Mouse (Mus musculus) 416B (cell line): ENCODE results near the gene Fezf1.

ENCODE experiments used
- DNase-seq: peaks from one replicate; pipeline ENCODE4 v3.0.0; 2011; ENCODE audit warnings: low read depth

The Fezf1 gene

GRCm38 (mm10) chr6:23248313-23249052 lies at the start of gene Fezf1:
TSS of gene Fezf1 (minus strand) at chr6:23248362.
- DNase-seq: no peak

- DNase-seq: no peak
Measured at GRCm38 (mm10) chr6:23294685-23295084, 46.5 kb upstream of the Fezf1 start.

DNA sequence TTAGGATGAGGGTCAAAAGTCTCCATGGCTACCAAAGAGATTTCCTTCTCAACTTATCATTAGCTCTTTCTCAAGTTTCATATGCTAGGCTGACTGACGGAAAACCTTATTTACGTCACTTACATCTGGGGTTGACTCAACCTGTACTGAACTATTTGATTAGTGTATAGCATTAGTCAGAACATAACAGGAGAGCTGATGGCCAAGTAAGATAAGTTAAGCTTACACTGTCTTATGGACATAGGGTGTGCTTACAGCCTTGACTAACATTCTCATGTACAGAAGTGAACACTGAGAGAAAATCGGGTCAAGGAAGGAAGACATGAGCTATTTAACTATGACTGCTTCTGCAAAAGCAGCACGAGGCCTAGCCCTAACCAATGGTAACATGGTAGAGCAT lies 40.6 kb upstream of the Fezf1 start:
- no peak for DNase-seq

GRCm38 (mm10) chr6:23281514-23281820 lies 33.3 kb upstream of the Fezf1 start:
- no peak for DNase-seq

DNA sequence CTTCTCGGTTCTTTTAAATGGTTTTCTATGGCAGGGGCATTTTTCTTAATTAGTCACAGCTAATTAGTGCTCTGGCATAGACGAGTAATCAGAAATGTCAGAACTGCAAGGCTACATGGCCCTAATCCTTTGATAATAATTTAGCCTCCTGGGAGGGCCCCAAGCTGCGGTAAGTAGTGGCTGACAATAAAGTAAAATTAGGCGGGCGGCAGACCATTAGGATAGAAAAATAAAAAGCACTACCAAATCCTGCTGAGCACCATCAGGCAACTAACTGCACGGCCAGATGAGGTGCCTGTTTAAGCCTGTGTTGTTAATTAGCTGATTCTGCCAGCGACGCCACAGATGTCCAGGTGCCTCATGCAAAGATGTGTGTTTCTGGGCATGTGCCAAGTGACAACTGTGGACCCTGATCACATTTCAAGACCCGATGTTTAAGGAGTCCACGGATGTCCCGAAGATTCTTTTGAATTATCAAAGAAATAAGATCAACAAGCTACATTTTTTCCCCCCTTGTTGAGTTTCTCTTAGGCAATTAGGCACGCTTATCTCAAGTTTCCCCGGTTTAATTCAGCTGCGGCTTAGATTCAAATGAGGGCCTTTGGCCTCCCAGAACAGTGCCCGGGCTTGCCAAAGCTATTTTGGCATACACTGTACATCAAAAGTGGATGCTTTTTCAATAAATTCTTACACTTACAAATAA lies 32.8 kb upstream of the Fezf1 start:
- no peak for DNase-seq

GRCm38 (mm10) chr6:23273483-23273882 lies 25.3 kb upstream of the Fezf1 start:
- no peak for DNase-seq

GRCm38 (mm10) chr6:23272979-23273378 lies 24.8 kb upstream of the Fezf1 start:
- no peak for DNase-seq

- no peak for DNase-seq
Measured at GRCm38 (mm10) chr6:23272542-23272941, 24.4 kb upstream of the Fezf1 start.

DNA sequence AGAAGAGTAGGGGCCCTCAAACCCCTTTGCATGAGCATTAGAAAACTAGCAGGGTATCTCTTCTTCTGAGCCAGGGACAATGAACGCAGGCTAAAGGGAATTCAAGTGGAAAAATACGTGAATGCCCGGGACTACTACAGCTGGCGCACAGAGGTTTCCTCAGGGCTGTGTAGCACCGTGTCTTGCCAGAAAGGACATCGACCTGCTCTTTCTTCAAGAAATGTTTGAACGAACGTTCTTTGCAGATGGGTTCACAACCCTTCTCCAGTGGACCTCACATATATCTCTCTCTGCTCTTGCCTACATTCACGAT lies 12.5 kb upstream of the Fezf1 start:
- DNase-seq: no peak

DNA sequence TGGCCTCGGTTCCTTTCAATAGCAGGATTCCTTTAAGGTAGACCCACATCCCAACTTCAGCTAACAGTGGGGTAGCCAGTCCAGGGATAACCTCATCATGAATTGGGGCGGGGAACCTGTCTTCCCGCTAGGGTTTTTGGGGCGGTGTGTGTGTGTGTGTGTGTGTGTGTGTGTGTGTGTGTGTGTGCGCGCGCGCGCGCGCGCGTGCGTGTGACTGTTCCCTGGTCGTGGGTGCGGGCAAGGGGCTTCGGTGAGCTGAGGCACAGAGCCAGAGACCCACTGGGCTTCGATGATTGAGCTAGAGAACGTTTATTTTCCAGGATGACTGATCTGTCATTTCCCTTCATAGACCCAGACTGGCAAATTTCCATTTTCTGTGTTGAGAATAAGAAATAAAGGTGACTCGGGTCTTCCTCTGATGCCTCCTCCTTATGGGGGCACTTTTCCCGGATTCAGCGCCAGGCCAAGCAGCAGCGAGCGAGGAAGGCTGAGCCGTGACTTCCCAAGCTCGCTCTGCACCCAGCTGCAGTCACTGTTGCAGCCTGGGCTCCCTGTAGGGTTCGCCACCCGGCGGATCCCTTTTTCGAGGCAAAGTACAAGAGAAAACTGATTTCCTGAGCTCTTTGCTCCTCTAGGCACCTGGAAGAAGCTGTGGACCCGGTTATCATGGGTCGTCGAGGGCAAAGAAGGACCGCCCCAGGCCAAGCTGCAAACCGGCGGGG lies 12.0 kb upstream of the Fezf1 start:
- no peak for DNase-seq

DNA sequence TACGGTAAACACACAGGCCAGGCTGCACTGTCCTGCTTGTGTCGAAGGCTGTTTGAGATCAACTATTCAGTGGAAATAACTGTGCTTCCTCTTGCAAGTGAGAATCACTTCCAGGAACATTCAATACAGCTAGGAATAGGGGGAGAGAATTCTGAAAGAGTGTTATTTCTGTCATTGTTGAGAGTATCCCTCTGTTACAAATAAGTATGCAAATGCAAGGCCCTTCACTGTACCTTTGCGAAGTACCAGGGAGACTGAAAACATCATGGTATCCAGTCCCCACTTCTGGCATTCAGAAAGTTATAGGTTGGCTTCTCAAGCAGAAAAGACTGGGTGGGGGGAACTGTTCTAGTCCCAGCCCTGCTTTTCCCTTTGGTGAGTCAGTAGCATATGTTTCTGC lies 9.8 kb upstream of the Fezf1 start:
- DNase-seq: no peak

- no peak for DNase-seq
Measured at GRCm38 (mm10) chr6:23255161-23255560, 7.0 kb upstream of the Fezf1 start.

DNA sequence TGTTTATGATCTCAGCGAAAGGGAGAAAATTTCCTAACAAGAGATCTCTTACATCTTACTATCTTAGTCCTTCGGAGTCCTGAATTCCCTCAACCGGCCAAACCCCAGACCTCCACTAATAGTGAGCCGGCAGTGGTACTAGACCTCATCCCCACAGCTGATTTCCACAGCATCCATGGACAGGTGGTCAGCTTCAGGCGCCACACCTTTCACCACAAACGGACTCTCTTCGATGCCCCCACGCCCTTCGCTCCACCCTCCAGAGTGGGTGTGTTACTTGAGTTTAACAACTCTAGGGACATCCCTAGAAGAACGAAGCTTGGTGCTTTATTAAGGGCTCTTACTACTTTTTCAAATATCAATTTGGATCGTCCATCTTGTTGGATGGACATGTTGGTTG lies 6.5 kb upstream of the Fezf1 start:
- no peak for DNase-seq

- DNase-seq: no peak
Measured at GRCm38 (mm10) chr6:23253353-23254311, 5.5 kb upstream of the Fezf1 start.

- DNase-seq: no peak
Measured at GRCm38 (mm10) chr6:23252196-23253135, 4.3 kb upstream of the Fezf1 start.

GRCm38 (mm10) chr6:23251431-23251830 lies 3.3 kb upstream of the Fezf1 start:
- DNase-seq: no peak

- DNase-seq: no peak
Measured at GRCm38 (mm10) chr6:23250288-23250955, 2.3 kb upstream of the Fezf1 start.

- DNase-seq: no peak
Measured at GRCm38 (mm10) chr6:23249616-23250287, 1.6 kb upstream of the Fezf1 start.

GRCm38 (mm10) chr6:23249053-23249401 lies 865 bp upstream of the Fezf1 start:
- no peak for DNase-seq
